Mouse (Mus musculus) small intestine, adult 2 months (tissue): ENCODE results near the gene Fam213a.

Source experiments
- CTCF ChIP-seq: fragments of 200-500 bp; IDR thresholded peaks from 2 replicates; pipeline ENCODE4 v1.5.1; 2012; ENCODE audit warnings: low read depth, mild to moderate bottlenecking, control low read depth, inconsistent platforms, low read length, moderate library complexity, mixed read lengths; ENCODE audit not compliant: insufficient replicate concordance, insufficient read length; ENCODE audit errors: extremely low read depth
- POLR2A ChIP-seq: fragments of 200-500 bp; IDR thresholded peaks from 2 replicates; pipeline ENCODE4 v1.6.1; 2012; ENCODE audit warnings: low read depth, mild to moderate bottlenecking, control low read depth, inconsistent platforms, low read length, moderate library complexity

GRCm38 (mm10) chr14:40952301-40952700 lies 61.3 kb downstream of the Fam213a start:
- no peak for TF ChIP-seq POLR2A
- no peak for TF ChIP-seq CTCF
